Mouse (Mus musculus) hindbrain, embryonic 14.5 days (tissue): Measurements from ENCODE around the gene Txndc16. TPM values are rescaled to one million over a fixed set of nuclear protein-coding genes. Genes with fewer than 3 reads are reported as not detected.
A peak's percentile ranks its signal among the peaks of the same experiment; 100 is the strongest.

ENCODE experiments used
- ATAC-seq: fragments of 200-750 bp; cut with Nextera tagmentation; 2 replicates; pipeline ENCODE4 v1.8.0; 2017; ENCODE audit warnings: moderate number of reproducible peaks, mild to moderate bottlenecking, moderate TSS enrichment, moderate library complexity; ENCODE audit not compliant: low FRiP score
- DNase-seq: peaks from one replicate; pipeline ENCODE4 v3.0.0-alpha.2; 2015; ENCODE audit warnings: low spot score
- H3K27ac ChIP-seq: fragments of 300-500 bp; sonication (generic); 2 replicates; pipeline ENCODE4 v1.5.1; 2014; ENCODE audit warnings: mild to moderate bottlenecking, moderate library complexity
- H3K27me3 ChIP-seq: fragments of 300-500 bp; sonication (generic); 2 replicates; pipeline ENCODE4 v1.6.1; 2014; ENCODE audit warnings: mild to moderate bottlenecking, low read length, mixed read lengths; ENCODE audit not compliant: control insufficient read depth, insufficient read depth
- H3K36me3 ChIP-seq: fragments of 300-500 bp; sonication (generic); replicated peaks from 2 replicates; pipeline ENCODE4 v1.6.1; 2014; ENCODE audit not compliant: control insufficient read depth, insufficient read depth
- H3K4me1 ChIP-seq: fragments of 300-500 bp; sonication (generic); replicated peaks from 2 replicates; pipeline ENCODE4 v1.6.1; 2014; ENCODE audit warnings: antibody characterized with exemption, low read length, mixed read lengths; ENCODE audit not compliant: control insufficient read depth, insufficient read depth
- H3K4me2 ChIP-seq: fragments of 300-500 bp; sonication (generic); replicated peaks from 2 replicates; pipeline ENCODE4 v1.6.1; 2014; ENCODE audit warnings: mild to moderate bottlenecking, moderate library complexity
- H3K4me3 ChIP-seq: fragments of 300-500 bp; sonication (generic); replicated peaks from 2 replicates; pipeline ENCODE4 v1.5.1; 2014; ENCODE audit warnings: mild to moderate bottlenecking, low read length
- H3K9ac ChIP-seq: fragments of 300-500 bp; sonication (generic); 2 replicates; pipeline ENCODE4 v1.6.1; 2014
- H3K9me3 ChIP-seq: fragments of 300-500 bp; sonication (generic); 2 replicates; pipeline ENCODE4 v1.6.1; 2016; ENCODE audit warnings: low read length; ENCODE audit not compliant: control insufficient read depth
- WGBS: fragments of 180-500 bp; shearing (Covaris S2); extraction: QIAGEN DNeasy Blood & Tissue Kit; methylation state at CpG from one replicate; pipeline ENCODE4 v1.1.7; 2014; 5-methylcytosine and 5-hydroxymethylcytosine counted together
- polyA plus RNA-seq: library from polyadenylated mRNA; unstranded; fragments of >200 nt; fragmentation: Nextera tagmentation; extraction: Ambion mirVana; gene quantifications from 2 replicates; pipeline ENCODE4 v1.2.1, GENCODE M21; 2014

The Txndc16 gene
- polyA plus RNA-seq, 1 experiment from 2014 or later: 41.1 TPM

GRCm38 (mm10) chr14:45172260-45172659 lies 47.9 kb downstream of the Txndc16 start:
- H3K36me3 ChIP-seq: no peaks in the 10 kb centered on the region
- H3K4me2 ChIP-seq: no peak overlapping the region
- no peaks in the 10 kb centered on the region for H3K4me1 ChIP-seq
- no peak for DNase-seq
- no peak for ATAC-seq
- no peaks in the 10 kb centered on the region for H3K27me3 ChIP-seq
- WGBS: over 99% methylated on average over 5 of the region's 5 CpGs
- H3K4me3 ChIP-seq: no peak overlapping the region
- H3K27ac ChIP-seq: no peak overlapping the region
- no peak overlapping the region for H3K9ac ChIP-seq
- no peaks in the 10 kb centered on the region for H3K9me3 ChIP-seq

- ATAC-seq (no peak), DNase-seq (no peak)
- WGBS: 89% methylated on average over 8 of the region's 8 CpGs
- Histone ChIP-seq H3K9me3 (no peaks in the 10 kb centered on the region), H3K36me3 (peaks cover 8% of the 10 kb centered on the region; the same call in 1 of the 2 replicates), H3K4me3 (no peak overlapping the region), H3K4me2 (no peak overlapping the region), H3K9ac (no peak overlapping the region), H3K27me3 (no peaks in the 10 kb centered on the region), H3K4me1 (no peaks in the 10 kb centered on the region), H3K27ac (no peak overlapping the region)
Observed at GRCm38 (mm10) chr14:45167366-45167765, 52.8 kb downstream of the Txndc16 start.

- Histone ChIP-seq H3K9me3 (no peaks in the 10 kb centered on the region), H3K4me1 (no peaks in the 10 kb centered on the region), H3K27ac (no peak overlapping the region), H3K9ac (no peak overlapping the region), H3K36me3 (no peaks in the 10 kb centered on the region), H3K27me3 (no peaks in the 10 kb centered on the region), H3K4me3 (no peak overlapping the region), H3K4me2 (no peak overlapping the region)
- no peak for ATAC-seq
- no peak for DNase-seq
- WGBS: 87% methylated on average over 4 of the region's 4 CpGs
Observed at GRCm38 (mm10) chr14:45155511-45156173, 64.5 kb downstream of the Txndc16 start.

GRCm38 (mm10) chr14:45153258-45153657 lies 66.9 kb downstream of the Txndc16 start:
- no peak overlapping the region for H3K27ac ChIP-seq
- H3K27me3 ChIP-seq: no peaks in the 10 kb centered on the region
- no peak overlapping the region for H3K9ac ChIP-seq
- DNase-seq (peak; percentile 70), ATAC-seq (no peak)
- H3K4me2 ChIP-seq: no peak overlapping the region
- no peaks in the 10 kb centered on the region for H3K36me3 ChIP-seq
- no peaks in the 10 kb centered on the region for H3K4me1 ChIP-seq
- 85% methylated on average over 2 of the region's 2 CpGs for WGBS
- H3K4me3 ChIP-seq: no peak overlapping the region
- no peaks in the 10 kb centered on the region for H3K9me3 ChIP-seq

GRCm38 (mm10) chr14:45142511-45142910 lies 77.6 kb downstream of the Txndc16 start:
- no peak overlapping the region for H3K4me2 ChIP-seq
- 66% methylated on average over 4 of the region's 4 CpGs for WGBS
- H3K9me3 ChIP-seq: no peaks in the 10 kb centered on the region
- ATAC-seq: 0 out of 2 replicates have a peak, but pooled peaks have one; percentile 47
- H3K27ac ChIP-seq: no peak overlapping the region
- no peak overlapping the region for H3K4me3 ChIP-seq
- peak; percentile 61 for DNase-seq
- H3K9ac ChIP-seq: no peak overlapping the region
- H3K27me3 ChIP-seq: no peaks in the 10 kb centered on the region
- peaks cover 15% of the 10 kb centered on the region for H3K36me3 ChIP-seq
- no peaks in the 10 kb centered on the region for H3K4me1 ChIP-seq

- DNase-seq: no peak
- 74% methylated on average over 17 of the region's 17 CpGs for WGBS
- ATAC-seq: no peak
- Histone ChIP-seq H3K27ac (no peak overlapping the region), H3K9me3 (no peaks in the 10 kb centered on the region), H3K4me2 (no peak overlapping the region), H3K27me3 (no peaks in the 10 kb centered on the region), H3K4me3 (no peak overlapping the region), H3K4me1 (no peaks in the 10 kb centered on the region), H3K36me3 (peaks cover 8% of the 10 kb centered on the region), H3K9ac (no peak overlapping the region)
Observed at GRCm38 (mm10) chr14:45140344-45141080, 79.6 kb downstream of the Txndc16 start.

GRCm38 (mm10) chr14:45135961-45136360 lies 84.2 kb downstream of the Txndc16 start:
- Histone ChIP-seq H3K9ac (no peak overlapping the region), H3K4me2 (no peak overlapping the region), H3K27me3 (no peaks in the 10 kb centered on the region), H3K27ac (no peak overlapping the region), H3K4me3 (no peak overlapping the region), H3K9me3 (no peaks in the 10 kb centered on the region), H3K36me3 (peaks cover 13% of the 10 kb centered on the region), H3K4me1 (no peaks in the 10 kb centered on the region)
- DNase-seq: no peak
- no peak for ATAC-seq
- 68% methylated on average over 2 of the region's 2 CpGs for WGBS

GRCm38 (mm10) chr14:45135560-45135959 lies 84.6 kb downstream of the Txndc16 start:
- 44% methylated on average over 9 of the region's 9 CpGs for WGBS
- H3K9ac ChIP-seq: no peak overlapping the region
- no peaks in the 10 kb centered on the region for H3K9me3 ChIP-seq
- DNase-seq (no peak), ATAC-seq (no peak)
- no peaks in the 10 kb centered on the region for H3K27me3 ChIP-seq
- H3K36me3 ChIP-seq: peaks cover 13% of the 10 kb centered on the region
- no peak overlapping the region for H3K27ac ChIP-seq
- no peak overlapping the region for H3K4me3 ChIP-seq
- H3K4me2 ChIP-seq: no peak overlapping the region
- H3K4me1 ChIP-seq: no peaks in the 10 kb centered on the region

- no peaks in the 10 kb centered on the region for H3K27me3 ChIP-seq
- H3K4me2 ChIP-seq: no peak overlapping the region
- no peaks in the 10 kb centered on the region for H3K4me1 ChIP-seq
- 71% methylated on average over 4 of the region's 4 CpGs for WGBS
- ATAC-seq: no peak
- DNase-seq: no peak
- H3K9ac ChIP-seq: no peak overlapping the region
- H3K27ac ChIP-seq: no peak overlapping the region
- no peak overlapping the region for H3K4me3 ChIP-seq
- no peaks in the 10 kb centered on the region for H3K9me3 ChIP-seq
- H3K36me3 ChIP-seq: no peaks in the 10 kb centered on the region
Observed at GRCm38 (mm10) chr14:45118359-45118758, 101.8 kb downstream of the Txndc16 start.
